Mouse (Mus musculus) adrenal gland, adult 10 weeks (tissue): ENCODE measurements around the gene Olfr446. TPM values are rescaled to one million over a fixed set of nuclear protein-coding genes. Genes with fewer than 3 reads are reported as not detected.

Experiments
- polyA plus RNA-seq: library from polyadenylated mRNA; stranded (reverse); fragments of 350-450 nt; fragmentation: Illumina TruSeq; extraction: RNeasy Lipid Tissue Mini Kit (QIAGEN cat#74804); gene quantifications from one replicate; pipeline ENCODE4 v1.2.3, GENCODE M21; 2014; ENCODE audit warnings: low read depth, low replicate concordance

The Olfr446 gene
- not detected for polyA plus RNA-seq

DNA sequence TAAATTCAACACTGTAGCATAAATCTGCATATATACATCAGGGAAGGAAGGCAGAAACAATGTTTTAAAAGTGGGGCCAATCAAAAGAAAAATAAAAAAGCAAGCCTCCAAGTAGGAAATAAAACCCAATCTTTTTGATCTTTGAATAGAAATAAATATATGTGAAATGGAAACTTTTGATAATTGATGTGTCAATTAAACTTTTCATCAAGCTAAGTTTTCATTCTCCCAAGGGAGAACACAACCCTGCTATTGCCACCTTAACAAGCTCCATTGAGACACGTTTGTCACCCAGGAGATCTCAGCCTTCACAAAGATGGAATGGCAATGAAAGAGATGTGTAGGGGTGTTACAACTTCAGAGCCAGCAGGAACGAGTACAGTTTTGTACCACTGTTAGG is at the start of gene Olfr446:
Gene Olfr446, plus strand, starts transcription at position 301 of the 400 bp plus-strand sequence.

DNA sequence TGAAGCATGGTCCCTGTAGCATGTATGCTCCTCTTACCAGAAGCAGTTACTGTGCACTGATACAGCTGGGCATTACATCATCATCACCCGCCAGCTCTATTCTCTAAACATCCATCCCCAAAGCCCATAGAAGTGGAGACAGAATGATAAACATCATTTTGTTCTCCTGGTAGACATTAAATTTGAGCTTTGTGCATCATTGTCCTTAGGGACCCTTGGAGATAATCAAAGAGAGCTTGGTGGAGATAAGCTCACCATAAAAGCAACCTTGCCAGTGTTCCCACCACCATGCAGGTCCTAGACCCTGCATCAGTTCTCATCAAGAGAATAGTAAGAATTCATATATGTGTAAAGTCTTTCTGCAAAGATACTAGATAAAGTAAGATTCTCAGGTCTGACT is 31.0 kb upstream of the Olfr446 start, which contains the start of gene Olfr448:
Gene Olfr448, plus strand, starts transcription at position 301 of the 400 bp plus-strand sequence.

DNA sequence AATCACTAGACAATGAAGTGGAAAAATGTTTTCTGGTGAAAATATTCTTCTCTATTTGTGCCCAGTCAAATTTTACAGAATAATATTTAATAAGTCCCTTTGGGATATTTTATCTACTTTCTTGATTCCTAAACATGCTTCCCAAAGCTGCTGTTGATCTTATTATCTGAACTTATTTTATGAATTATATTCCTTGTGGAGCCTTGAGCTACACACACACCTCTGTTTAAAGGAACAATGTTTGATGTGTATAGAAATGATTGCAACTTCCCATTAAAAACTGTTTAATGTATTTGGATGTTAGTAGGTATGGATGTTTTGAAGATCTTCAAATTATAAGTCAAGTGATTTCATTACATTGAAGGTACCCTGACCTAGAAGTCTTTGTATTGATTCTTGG is 12.6 kb upstream of the Olfr446 start, which contains the start of gene Olfr447:
Gene Olfr447, plus strand, starts transcription at position 301 of the 400 bp plus-strand sequence.

GRCm38 (mm10) chr6:42948767-42949166 is 27.6 kb downstream of the Olfr446 start, which contains the start of gene Olfr444:
TSS of gene Olfr444 (plus strand) at chr6:42949067.

Other genes starting within 250 kb of the Olfr446 start
- gene Tcaf1, start 211.3 kb upstream of the Olfr446 start, polyA plus RNA-seq: 133 TPM
- gene Olfr453, start 182.0 kb upstream of the Olfr446 start, polyA plus RNA-seq: not detected
- not detected for gene Olfr38, start 165.0 kb upstream of the Olfr446 start, polyA plus RNA-seq
- gene Olfr452, start 136.3 kb upstream of the Olfr446 start, polyA plus RNA-seq: not detected
- not detected for gene Olfr450, start 109.4 kb upstream of the Olfr446 start, polyA plus RNA-seq
- gene Olfr449, start 87.0 kb upstream of the Olfr446 start, polyA plus RNA-seq: not detected
- not detected for gene Olfr448, start 30.9 kb upstream of the Olfr446 start, polyA plus RNA-seq
- gene Olfr447, start 12.5 kb upstream of the Olfr446 start, polyA plus RNA-seq: not detected
- gene Olfr444, start 27.7 kb downstream of the Olfr446 start, polyA plus RNA-seq: not detected
- gene Olfr441, start 185.0 kb downstream of the Olfr446 start, polyA plus RNA-seq: not detected
- not detected for gene Olfr237-ps1, start 225.2 kb downstream of the Olfr446 start, polyA plus RNA-seq
- gene Olfr437, start 241.9 kb downstream of the Olfr446 start, polyA plus RNA-seq: not detected